Mouse (Mus musculus) intestine, postnatal 0 days (tissue): ENCODE measurements at regions not wholly inside any gene's neighbourhood (a gene's known extent, or its start where the extent isn't known, plus 50 kb on each side); places are given as distances from the start of the nearest gene placed in this dataset.

Source experiments
- ATAC-seq: fragments of 200-750 bp; cut with Nextera tagmentation; 2 replicates; pipeline ENCODE4 v1.8.0; 2017; ENCODE audit warnings: mild to moderate bottlenecking, moderate TSS enrichment, moderate library complexity
- H3K27ac ChIP-seq: fragments of 300-500 bp; sonication (generic); 2 replicates; pipeline ENCODE4 v1.5.1; 2014; ENCODE audit warnings: mild to moderate bottlenecking, low read depth, low read length, moderate library complexity
- H3K27me3 ChIP-seq: fragments of 300-500 bp; sonication (generic); replicated peaks from 2 replicates; pipeline ENCODE4 v1.6.1; 2014; ENCODE audit warnings: low read length, mixed read lengths; ENCODE audit not compliant: control insufficient read depth, insufficient read depth
- H3K36me3 ChIP-seq: fragments of 300-500 bp; sonication (generic); 2 replicates; pipeline ENCODE4 v1.6.1; 2014; ENCODE audit warnings: mild to moderate bottlenecking, moderate library complexity; ENCODE audit not compliant: control insufficient read depth, insufficient read depth
- H3K4me1 ChIP-seq: fragments of 300-500 bp; sonication (generic); replicated peaks from 2 replicates; pipeline ENCODE4 v1.6.1; 2014; ENCODE audit warnings: antibody characterized with exemption, low read length, mixed read lengths; ENCODE audit not compliant: control insufficient read depth, insufficient read depth
- H3K4me2 ChIP-seq: fragments of 300-500 bp; sonication (generic); replicated peaks from 2 replicates; pipeline ENCODE4 v1.6.1; 2014; ENCODE audit warnings: low read depth, mild to moderate bottlenecking, moderate library complexity
- H3K4me3 ChIP-seq: fragments of 300-500 bp; sonication (generic); 2 replicates; pipeline ENCODE4 v1.5.1; 2014; ENCODE audit warnings: low read depth, low read length
- H3K9ac ChIP-seq: fragments of 300-500 bp; sonication (generic); 2 replicates; pipeline ENCODE4 v1.6.1; 2014; ENCODE audit warnings: mild to moderate bottlenecking, low read depth, low read length
- H3K9me3 ChIP-seq: fragments of 300-500 bp; sonication (generic); 2 replicates; pipeline ENCODE4 v1.6.1; 2016; ENCODE audit warnings: mixed run types; ENCODE audit not compliant: control insufficient read depth
- CTCF ChIP-seq: sonication (generic); IDR thresholded peaks from 2 replicates; pipeline ENCODE4 v1.5.1; 2016; ENCODE audit warnings: low read depth, mild to moderate bottlenecking, control low read depth, antibody characterized with exemption, moderate library complexity
- WGBS: fragments of 180-500 bp; shearing (Covaris S2); extraction: QIAGEN DNeasy Blood & Tissue Kit; methylation state at CpG from one replicate; pipeline ENCODE4 v1.1.7; 2014; 5-methylcytosine and 5-hydroxymethylcytosine counted together

GRCm38 (mm10) chr15:61551206-61551605 is 628.4 kb upstream of the A1bg start:
- WGBS, result 88% methylated on average over 5 of the region's 5 CpGs
- Histone ChIP-seq H3K36me3 (no peaks in the 10 kb centered on the region), H3K4me1 (no peaks in the 10 kb centered on the region), H3K27ac (no peak overlapping the region), H3K9me3 (no peaks in the 10 kb centered on the region), H3K4me2 (no peak overlapping the region), H3K9ac (no peak overlapping the region), H3K27me3 (no peaks in the 10 kb centered on the region), H3K4me3 (no peak overlapping the region)
- no peak for TF ChIP-seq CTCF
- ATAC-seq, result no peak

DNA sequence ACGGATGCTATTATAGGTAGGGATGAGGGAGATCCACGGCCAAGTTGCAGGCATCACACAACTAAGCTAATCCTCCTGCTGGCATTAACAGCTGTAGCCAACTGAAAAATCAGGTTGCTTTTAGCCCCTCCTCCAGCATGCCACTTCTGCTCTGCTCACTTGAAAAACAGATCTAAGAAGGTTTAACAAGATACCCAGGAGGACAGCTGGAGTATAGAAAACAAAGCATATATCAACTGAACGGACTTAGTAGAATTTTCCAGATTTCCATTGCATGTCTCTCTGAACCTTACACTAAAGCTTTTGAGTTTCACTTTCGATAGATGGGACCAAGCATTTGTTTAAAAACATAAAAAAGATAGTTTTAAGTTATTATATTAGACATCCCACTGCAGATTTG is 625.6 kb upstream of the A1bg start:
- no peak for TF ChIP-seq CTCF
- Histone ChIP-seq H3K4me2 (0 out of 2 replicates have a peak overlapping the region, but pooled peaks have one; percentile 27), H3K36me3 (no peaks in the 10 kb centered on the region), H3K9me3 (no peaks in the 10 kb centered on the region), H3K4me1 (no peaks in the 10 kb centered on the region), H3K27ac (no peak overlapping the region), H3K4me3 (no peak overlapping the region), H3K9ac (no peak overlapping the region), H3K27me3 (no peaks in the 10 kb centered on the region)
- 48% methylated on average over 4 of the region's 4 CpGs for WGBS
- no peak for ATAC-seq

DNA sequence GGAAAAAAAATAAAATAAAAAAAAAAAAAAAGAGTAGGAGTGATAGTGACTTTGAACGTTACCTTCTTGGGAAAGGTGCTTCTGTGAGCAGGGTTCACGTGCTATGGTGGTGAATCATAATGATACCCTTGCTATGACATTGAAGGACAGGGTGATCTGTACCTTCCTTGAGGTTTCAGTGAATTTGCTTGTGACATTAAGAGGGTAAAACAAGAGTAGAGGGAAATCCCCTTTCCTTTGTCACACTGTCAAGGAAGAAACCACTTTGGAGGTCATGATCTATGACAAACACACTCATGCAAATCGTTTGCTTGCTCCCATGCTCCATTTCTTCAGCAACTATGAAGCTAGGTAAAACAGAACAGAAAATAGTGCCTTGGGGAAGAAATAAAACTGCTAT is 623.8 kb upstream of the A1bg start:
- H3K4me1 ChIP-seq, result no peaks in the 10 kb centered on the region
- no peaks in the 10 kb centered on the region for H3K36me3 ChIP-seq
- H3K9me3 ChIP-seq, result no peaks in the 10 kb centered on the region
- no peak overlapping the region for H3K9ac ChIP-seq
- H3K4me2 ChIP-seq, result no peak overlapping the region
- H3K4me3 ChIP-seq, result no peak overlapping the region
- no peak for TF ChIP-seq CTCF
- no peaks in the 10 kb centered on the region for H3K27me3 ChIP-seq
- H3K27ac ChIP-seq, result no peak overlapping the region
- WGBS, result 81% methylated on average over 3 of the region's 3 CpGs
- no peak for ATAC-seq

DNA sequence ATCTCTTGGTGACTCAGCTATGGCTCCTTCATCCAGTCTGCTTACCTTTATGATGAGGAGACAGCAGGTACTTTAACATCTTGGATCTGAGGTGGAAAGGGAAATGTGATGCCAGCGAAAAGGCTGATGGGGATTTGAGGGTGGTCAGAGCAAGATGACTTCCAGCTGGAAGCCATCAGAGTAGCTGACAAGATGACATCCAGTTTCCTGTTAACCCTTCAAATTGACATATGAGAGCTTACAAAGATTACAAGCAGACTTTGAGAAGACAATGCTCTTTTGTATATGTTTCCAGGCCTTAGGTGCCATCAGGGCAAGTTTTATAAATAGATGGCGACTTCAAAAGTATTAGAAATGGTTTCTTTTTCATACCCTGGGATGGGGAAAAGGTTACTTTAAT is 621.3 kb upstream of the A1bg start:
- no peak overlapping the region for H3K9ac ChIP-seq
- H3K4me3 ChIP-seq, result no peak overlapping the region
- H3K4me2 ChIP-seq, result no peak overlapping the region
- no peaks in the 10 kb centered on the region for H3K27me3 ChIP-seq
- ATAC-seq, result no peak
- no peaks in the 10 kb centered on the region for H3K9me3 ChIP-seq
- no peak for TF ChIP-seq CTCF
- 77% methylated on average over 2 of the region's 2 CpGs for WGBS
- no peaks in the 10 kb centered on the region for H3K36me3 ChIP-seq
- no peaks in the 10 kb centered on the region for H3K4me1 ChIP-seq
- H3K27ac ChIP-seq, result no peak overlapping the region

DNA sequence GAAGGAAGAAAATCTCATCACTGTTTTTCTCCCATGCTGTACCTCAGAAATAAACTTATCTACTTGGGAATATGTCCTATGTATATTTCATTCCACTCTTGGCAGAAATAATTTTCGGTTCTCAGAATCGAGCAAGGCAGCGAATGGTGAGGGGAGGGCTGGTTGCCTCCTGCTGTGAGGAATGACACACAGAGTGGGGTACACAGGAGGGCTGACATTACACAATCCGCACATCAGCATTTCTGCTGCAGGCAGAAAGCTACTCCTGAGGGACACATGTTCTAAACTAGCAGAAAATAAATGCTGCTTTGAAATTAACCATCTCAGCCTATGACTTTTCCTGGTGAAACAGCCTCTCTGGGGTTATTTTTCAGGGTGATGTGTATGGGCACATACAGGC is 618.8 kb upstream of the A1bg start:
- 71% methylated on average over 4 of the region's 4 CpGs for WGBS
- no peak for TF ChIP-seq CTCF

DNA sequence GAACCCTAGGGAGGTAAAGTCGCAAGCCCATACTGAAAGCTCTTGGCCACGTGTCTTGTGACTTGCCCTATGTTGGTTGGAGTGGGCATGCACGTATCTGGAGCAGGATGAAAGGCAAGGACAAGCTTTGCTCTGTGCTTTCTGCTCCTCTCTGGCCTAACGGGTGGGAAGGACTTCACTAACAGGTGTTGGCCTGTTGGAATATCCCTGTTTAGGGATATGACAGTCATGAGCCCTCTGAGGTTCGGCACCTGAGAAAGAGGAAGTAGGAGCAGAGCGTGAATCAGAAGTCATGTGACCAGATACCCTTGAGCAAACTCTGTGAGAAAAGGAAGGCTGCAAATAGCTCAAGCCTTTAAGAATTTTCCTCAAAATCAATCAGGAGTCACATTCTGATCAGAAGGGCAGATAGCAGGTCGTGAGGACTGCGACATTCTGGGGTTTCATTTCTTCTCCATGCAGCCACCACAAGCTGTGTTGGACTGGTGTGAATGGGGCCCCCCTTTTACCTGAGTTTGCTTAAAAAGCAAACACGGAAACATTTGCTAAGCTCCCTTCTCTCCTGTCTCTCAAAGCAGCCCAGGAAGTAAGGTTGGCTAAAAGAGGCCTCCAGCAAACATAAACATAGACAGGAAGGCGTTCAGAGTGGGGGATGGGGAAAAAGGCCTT is 618.1 kb upstream of the A1bg start:
- Histone ChIP-seq H3K36me3 (no peaks in the 10 kb centered on the region), H3K27me3 (no peaks in the 10 kb centered on the region), H3K4me3 (no peak overlapping the region), H3K4me2 (peak overlapping the region; percentile 35), H3K9ac (no peak overlapping the region), H3K4me1 (no peaks in the 10 kb centered on the region), H3K9me3 (no peaks in the 10 kb centered on the region), H3K27ac (peak overlapping the region; percentile 21; the same call in 1 of the 2 replicates)
- no peak for TF ChIP-seq CTCF
- peak; percentile 66; the same call in 1 of the 2 replicates for ATAC-seq
- WGBS, result 49% methylated on average over 10 of the region's 10 CpGs

More for the DNA sequence above, 618.8 kb upstream of the A1bg start:
- Histone ChIP-seq H3K4me2 (no peak overlapping the region), H3K4me1 (no peaks in the 10 kb centered on the region), H3K4me3 (no peak overlapping the region), H3K27me3 (no peaks in the 10 kb centered on the region), H3K9ac (no peak overlapping the region), H3K27ac (no peak overlapping the region), H3K36me3 (no peaks in the 10 kb centered on the region), H3K9me3 (no peaks in the 10 kb centered on the region)
- no peak for ATAC-seq

DNA sequence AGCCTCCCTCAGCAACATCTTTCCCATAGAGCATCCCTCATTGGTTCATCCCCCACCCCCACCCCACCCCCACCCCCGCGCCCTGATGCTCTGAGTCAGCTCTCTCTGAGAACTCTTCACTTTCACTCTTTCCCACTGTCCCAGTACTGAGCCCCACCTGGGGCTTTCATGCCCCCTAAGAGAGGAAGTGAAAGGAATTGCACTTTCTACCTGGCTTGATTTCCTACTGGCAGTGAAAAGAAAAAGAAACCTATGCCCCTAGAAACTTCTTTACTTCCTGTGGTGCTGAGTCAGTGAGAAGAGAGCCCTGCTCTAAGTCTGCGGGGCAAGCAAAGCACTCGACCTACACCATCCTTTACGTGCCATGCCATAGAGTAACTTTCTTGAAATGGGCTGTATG is 616.1 kb upstream of the A1bg start:
- no peak for ATAC-seq
- Histone ChIP-seq H3K36me3 (no peaks in the 10 kb centered on the region), H3K9me3 (no peaks in the 10 kb centered on the region), H3K4me3 (no peak overlapping the region), H3K27ac (no peak overlapping the region), H3K27me3 (no peaks in the 10 kb centered on the region), H3K9ac (no peak overlapping the region), H3K4me1 (no peaks in the 10 kb centered on the region; the same call in 1 of the 2 replicates), H3K4me2 (no peak overlapping the region)
- no peak for TF ChIP-seq CTCF
- WGBS, result 59% methylated on average over 5 of the region's 5 CpGs
